Mouse (Mus musculus) MEL (cell line): ENCODE data around the gene Gabbr2. TPM values are rescaled to one million over a fixed set of nuclear protein-coding genes. Genes with fewer than 3 reads are reported as not detected.

Experiments used
- DNase-seq: peaks from one replicate; pipeline ENCODE4 v3.0.0; 2011; ENCODE audit warnings: low read depth, low spot score
- H3K27ac ChIP-seq: 2 replicates; pipeline ENCODE4 v1.5.1; 2012; ENCODE audit warnings: low read depth, mild to moderate bottlenecking, control low read depth, low read length, moderate library complexity; ENCODE audit not compliant: control insufficient read depth
- H3K27me3 ChIP-seq, 2 experiments: fragments of 150-350 bp in 1 of 2; sonication (generic) in 1 of 2; 2 replicates each; pipeline ENCODE4 v1.6.1; 2012; ENCODE audit warnings: low read length in 2 of 2, mild to moderate bottlenecking in 2 of 2, improper control_type of control experiment in 1 of 2, moderate library complexity in 1 of 2; ENCODE audit not compliant: insufficient read depth in 2 of 2, control insufficient read depth in 1 of 2
- H3K36me3 ChIP-seq, 2 experiments: 2 replicates each; pipeline ENCODE4 v1.6.1; 2012 to 2014; ENCODE audit warnings: low read length in 2 of 2, improper control_type of control experiment in 1 of 2, inconsistent platforms in 1 of 2, mild to moderate bottlenecking in 1 of 2; ENCODE audit not compliant: insufficient read depth in 2 of 2, control insufficient read depth in 1 of 2
- H3K4me1 ChIP-seq, 2 experiments: fragments of 150-350 bp in 1 of 2; sonication (generic) in 1 of 2; 2 replicates each; pipeline ENCODE4 v1.6.1; 2012; ENCODE audit warnings: low read length in 2 of 2, improper control_type of control experiment in 1 of 2, mild to moderate bottlenecking in 1 of 2; ENCODE audit not compliant: insufficient read depth in 2 of 2, control insufficient read depth in 1 of 2
- H3K4me3 ChIP-seq, 2 experiments: fragments of 150-350 bp in 1 of 2; sonication (generic) in 1 of 2; 2 replicates each; pipeline ENCODE4 v1.5.1; 2012; ENCODE audit warnings: low read depth in 2 of 2, low read length in 2 of 2, mild to moderate bottlenecking in 2 of 2, moderate library complexity in 2 of 2, control low read depth in 1 of 2, improper control_type of control experiment in 1 of 2; ENCODE audit not compliant: control insufficient read depth in 1 of 2, insufficient read depth in 1 of 2
- H3K79me2 ChIP-seq: 2 replicates; pipeline ENCODE4 v1.6.1; 2012; ENCODE audit warnings: mild to moderate bottlenecking, low read length, moderate library complexity; ENCODE audit not compliant: control insufficient read depth, poor library complexity, insufficient read depth
- H3K9ac ChIP-seq: 2 replicates; pipeline ENCODE4 v1.6.1; 2012; ENCODE audit warnings: low read depth, mild to moderate bottlenecking, control low read depth, low read length, moderate library complexity; ENCODE audit not compliant: control insufficient read depth, poor library complexity, severe bottlenecking
- H3K9me3 ChIP-seq: fragments of 150-350 bp; sonication (generic); replicated peaks from 2 replicates; pipeline ENCODE4 v1.6.1; 2012; ENCODE audit warnings: mild to moderate bottlenecking, low read length, improper control_type of control experiment, moderate library complexity; ENCODE audit not compliant: insufficient read depth
- BHLHE40 ChIP-seq: IDR thresholded peaks from 2 replicates; pipeline ENCODE4 v1.6.1; 2012; ENCODE audit warnings: low read depth, mild to moderate bottlenecking, inconsistent platforms, low read length, improper control_type of control experiment, borderline replicate concordance
- CHD1 ChIP-seq: IDR thresholded peaks from 2 replicates; pipeline ENCODE4 v1.6.1; 2012; ENCODE audit warnings: low read depth, mild to moderate bottlenecking, inconsistent platforms, low read length, improper control_type of control experiment
- CTCF ChIP-seq, 3 experiments: IDR thresholded peaks in 2 of 3; conservative IDR thresholded peaks in 1 of 3; 2 replicates each; pipeline ENCODE4 v1.5.1; 2011 to 2012; ENCODE audit warnings: low read length in 3 of 3, low read depth in 2 of 3, mild to moderate bottlenecking in 2 of 3, improper control_type of control experiment in 1 of 3, inconsistent platforms in 1 of 3, mixed read lengths in 1 of 3, moderate library complexity in 1 of 3; ENCODE audit not compliant: control insufficient read depth in 1 of 3, insufficient read depth in 1 of 3, poor library complexity in 1 of 3, severe bottlenecking in 1 of 3
- E2F4 ChIP-seq: IDR thresholded peaks from 2 replicates; pipeline ENCODE4 v1.6.1; 2011; ENCODE audit warnings: low read depth, low read length, improper control_type of control experiment, borderline replicate concordance
- EP300 ChIP-seq, 2 experiments: IDR thresholded peaks; 2 replicates each; pipeline ENCODE4 v1.6.1; 2011; ENCODE audit warnings: improper control_type of control experiment in 2 of 2, low read length in 2 of 2, low read depth in 1 of 2, mild to moderate bottlenecking in 1 of 2
- GABPA ChIP-seq: IDR thresholded peaks from 2 replicates; pipeline ENCODE4 v1.6.1; 2012; ENCODE audit warnings: low read depth, mild to moderate bottlenecking, inconsistent platforms, low read length, improper control_type of control experiment, moderate library complexity
- GATA1 ChIP-seq: IDR thresholded peaks from 2 replicates; pipeline ENCODE4 v1.6.1; 2011; ENCODE audit warnings: low read depth, low read length, improper control_type of control experiment
- HCFC1 ChIP-seq: IDR thresholded peaks from 2 replicates; pipeline ENCODE4 v1.6.1; 2012; ENCODE audit warnings: low read depth, mild to moderate bottlenecking, inconsistent platforms, low read length, improper control_type of control experiment, moderate library complexity
- JUND ChIP-seq: IDR thresholded peaks from 2 replicates; pipeline ENCODE4 v1.6.1; 2011; ENCODE audit warnings: low read depth, mild to moderate bottlenecking, improper control_type of control experiment, low read length
- MAFK ChIP-seq: IDR thresholded peaks from 2 replicates; pipeline ENCODE4 v1.6.1; 2011; ENCODE audit warnings: low read depth, mild to moderate bottlenecking, low read length, improper control_type of control experiment, borderline replicate concordance
- MAX ChIP-seq: IDR thresholded peaks from 2 replicates; pipeline ENCODE4 v1.6.1; 2011; ENCODE audit warnings: low read length, improper control_type of control experiment
- MAZ ChIP-seq: IDR thresholded peaks from 2 replicates; pipeline ENCODE4 v1.6.1; 2012; ENCODE audit warnings: low read depth, mild to moderate bottlenecking, inconsistent platforms, low read length, improper control_type of control experiment
- MYB ChIP-seq: IDR thresholded peaks from 2 replicates; pipeline ENCODE4 v1.6.1; 2011; ENCODE audit warnings: mild to moderate bottlenecking, low read depth, low read length, improper control_type of control experiment
- POLR2A ChIP-seq, 2 experiments: IDR thresholded peaks; 2 replicates each; pipeline ENCODE4 v1.6.1; 2011 to 2012; ENCODE audit warnings: low read length in 2 of 2, mild to moderate bottlenecking in 2 of 2, control low read depth in 1 of 2, improper control_type of control experiment in 1 of 2, low read depth in 1 of 2, moderate library complexity in 1 of 2; ENCODE audit not compliant: control insufficient read depth in 1 of 2, insufficient read depth in 1 of 2, poor library complexity in 1 of 2
- POLR2AphosphoS2 ChIP-seq: IDR thresholded peaks from 2 replicates; pipeline ENCODE4 v1.6.1; 2011; ENCODE audit warnings: low read length, improper control_type of control experiment
- POLR2AphosphoS5 ChIP-seq: IDR thresholded peaks from 2 replicates; pipeline ENCODE4 v1.6.1; 2012; ENCODE audit warnings: low read depth, borderline replicate concordance, mild to moderate bottlenecking, inconsistent platforms, low read length, moderate library complexity, mixed read lengths
- TCF12 ChIP-seq: IDR thresholded peaks from 2 replicates; pipeline ENCODE4 v1.6.1; 2014; ENCODE audit warnings: low read depth, mild to moderate bottlenecking, inconsistent platforms, low read length, improper control_type of control experiment, moderate library complexity
- UBTF ChIP-seq: IDR thresholded peaks from 2 replicates; pipeline ENCODE4 v1.6.1; 2012; ENCODE audit warnings: low read depth, mild to moderate bottlenecking, inconsistent platforms, low read length, improper control_type of control experiment, moderate library complexity, borderline replicate concordance; ENCODE audit not compliant: insufficient read depth
- USF1 ChIP-seq: IDR thresholded peaks from 2 replicates; pipeline ENCODE4 v1.6.1; 2014; ENCODE audit warnings: low read depth, mild to moderate bottlenecking, inconsistent platforms, low read length, improper control_type of control experiment, moderate library complexity
- ZC3H11A ChIP-seq: IDR thresholded peaks from 2 replicates; pipeline ENCODE4 v1.6.1; 2012; ENCODE audit warnings: low read depth, mild to moderate bottlenecking, inconsistent platforms, low read length, improper control_type of control experiment
- ZKSCAN1 ChIP-seq: IDR thresholded peaks from 2 replicates; pipeline ENCODE4 v1.6.1; 2012; ENCODE audit warnings: low read depth, mild to moderate bottlenecking, inconsistent platforms, low read length, improper control_type of control experiment, moderate library complexity
- ZNF384 ChIP-seq: IDR thresholded peaks from 2 replicates; pipeline ENCODE4 v1.6.1; 2012; ENCODE audit warnings: low read depth, mild to moderate bottlenecking, inconsistent platforms, low read length, improper control_type of control experiment
- polyA plus RNA-seq, 2 experiments: library from polyadenylated mRNA; stranded (reverse) in 1 of 2; unstranded in 1 of 2; fragments of >175 nt in 1 of 2; fragments of >200 nt in 1 of 2; gene quantifications; 2 replicates each; pipeline versions ENCODE4 v1.2.1 to v1.2.4; 2012; ENCODE audit warnings: low replicate concordance in 2 of 2, low read depth in 1 of 2; ENCODE audit not compliant: insufficient read length in 2 of 2, insufficient read depth in 1 of 2, missing spikeins in 1 of 2
- total RNA-seq: library from RNA; depleted of rRNA; stranded (reverse); fragments of 300-350 nt; gene quantifications from 2 replicates; pipeline ENCODE4 v1.2.3, GENCODE M21; 2012

The Gabbr2 gene
- total and polyA plus RNA-seq, 3 experiments: not detected

- Histone ChIP-seq H3K9me3 (no peaks in the 10 kb centered on the region), H3K79me2 (no peaks in the 10 kb centered on the region), H3K36me3 (no peaks in the 10 kb centered on the region), H3K4me1 (no peaks in the 10 kb centered on the region), H3K9ac (no peak overlapping the region), H3K4me3 (no peak overlapping the region), H3K27me3 (no peaks in the 10 kb centered on the region), H3K27ac (no peak overlapping the region)
- TF ChIP-seq POLR2AphosphoS5: no peak
- no peak for TF ChIP-seq CTCF (IDR thresholded peaks at IDR 0.05 in 2 of 3, conservative IDR thresholded peaks at IDR 0.05 in 1 of 3; ENCODE audit: control insufficient read depth in 1 of 3, insufficient read depth in 1 of 3, low read depth in 2 of 3, low read length in 3 of 3, poor library complexity in 1 of 3, severe bottlenecking in 1 of 3)
- no peak for TF ChIP-seq MAX
- no peak for TF ChIP-seq POLR2AphosphoS2
- TF ChIP-seq CHD1: no peak
- no peak for TF ChIP-seq E2F4
- DNase-seq: no peak
Observed at GRCm38 (mm10) chr4:46982912-46983311, 8.8 kb downstream of the Gabbr2 start.

DNA sequence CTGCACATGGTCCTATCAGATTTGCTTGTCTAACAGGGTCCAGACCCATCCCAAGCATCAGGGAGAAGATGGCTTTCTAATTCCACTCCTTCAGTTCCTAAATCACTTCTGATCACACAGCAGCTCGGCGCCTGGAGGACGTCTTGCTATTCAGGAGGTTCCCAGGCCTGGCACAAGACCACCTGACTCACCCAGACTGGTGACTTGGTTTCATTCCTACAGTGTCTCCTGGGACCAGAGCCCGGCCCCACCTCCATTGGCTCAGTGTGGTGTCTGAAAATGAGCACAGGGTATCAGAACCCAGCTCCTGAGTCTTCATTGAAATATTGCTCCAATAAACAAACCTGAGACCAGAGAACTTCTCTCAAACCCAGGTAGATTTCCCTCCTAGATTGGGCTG is 9.6 kb downstream of the Gabbr2 start:
- Histone ChIP-seq H3K79me2 (no peaks in the 10 kb centered on the region), H3K9me3 (no peaks in the 10 kb centered on the region), H3K27me3 (no peaks in the 10 kb centered on the region), H3K36me3 (no peaks in the 10 kb centered on the region), H3K4me3 (no peak overlapping the region), H3K27ac (no peak overlapping the region), H3K4me1 (no peaks in the 10 kb centered on the region), H3K9ac (no peak overlapping the region)
- TF ChIP-seq TCF12 (no peak), ZNF384 (no peak), GABPA (no peak), BHLHE40 (no peak), MYB (no peak), ZKSCAN1 (no peak), MAFK (no peak), UBTF (no peak), HCFC1 (no peak), MAZ (no peak), USF1 (no peak), E2F4 (no peak), EP300 (IDR thresholded peaks at IDR 0.05; ENCODE audit: low read depth in 1 of 2, low read length in 2 of 2) (no peak), JUND (no peak), POLR2A (IDR thresholded peaks at IDR 0.05; ENCODE audit: control insufficient read depth in 1 of 2, insufficient read depth in 1 of 2, low read depth in 1 of 2, low read length in 2 of 2, poor library complexity in 1 of 2) (no peak), GATA1 (no peak), ZC3H11A (no peak)
- DNase-seq: no peak
